Mouse (Mus musculus) heart, adult 9 months (tissue): Measurements from ENCODE around the gene Syne1.

ENCODE experiments used
- DNase-seq, 2 experiments: peaks; one replicate each; pipeline ENCODE4 v3.0.0; 2022; ENCODE audit warnings: low spot score in 2 of 2

Gene Syne1

GRCm38 (mm10) chr10:5305555-5305954, 245.7 kb downstream of the Syne1 start:
- peak; percentile 24 to 38 for DNase-seq

GRCm38 (mm10) chr10:5295291-5295891, 255.9 kb downstream of the Syne1 start:
- peak in 1 of 2 experiments; percentile 10 for DNase-seq

GRCm38 (mm10) chr10:5289575-5289909, 261.7 kb downstream of the Syne1 start:
- no peak for DNase-seq

- DNase-seq, result peak; percentile 79 to 82
Measured at GRCm38 (mm10) chr10:5288716-5289574, 262.3 kb downstream of the Syne1 start.

- peak; percentile 18 to 31 for DNase-seq
Measured at GRCm38 (mm10) chr10:5288262-5288661, 263.0 kb downstream of the Syne1 start.

GRCm38 (mm10) chr10:5275769-5276168, 275.5 kb downstream of the Syne1 start:
- no peak for DNase-seq

- DNase-seq, result no peak
Measured at GRCm38 (mm10) chr10:5270641-5271040, 280.6 kb downstream of the Syne1 start.

- no peak for DNase-seq
Measured at GRCm38 (mm10) chr10:5264418-5264817, 286.9 kb downstream of the Syne1 start.

- no peak for DNase-seq
Measured at GRCm38 (mm10) chr10:5262636-5263035, 288.6 kb downstream of the Syne1 start.

- DNase-seq, result no peak
Measured at GRCm38 (mm10) chr10:5256686-5257085, 294.6 kb downstream of the Syne1 start.

GRCm38 (mm10) chr10:5253752-5254151, 297.5 kb downstream of the Syne1 start:
- no peak for DNase-seq

- no peak for DNase-seq
Measured at GRCm38 (mm10) chr10:5250702-5251101, 300.6 kb downstream of the Syne1 start.

- DNase-seq, result no peak
Measured at GRCm38 (mm10) chr10:5239680-5240079, 311.6 kb downstream of the Syne1 start.

- no peak for DNase-seq
Measured at GRCm38 (mm10) chr10:5236926-5237325, 314.4 kb downstream of the Syne1 start.

- no peak for DNase-seq
Measured at GRCm38 (mm10) chr10:5236171-5236570, 315.1 kb downstream of the Syne1 start.

GRCm38 (mm10) chr10:5234721-5235501, 316.4 kb downstream of the Syne1 start:
- DNase-seq, result no peak

- DNase-seq, result no peak
Measured at GRCm38 (mm10) chr10:5229129-5229528, 322.2 kb downstream of the Syne1 start.

- peak in 1 of 2 experiments; percentile 25 for DNase-seq
Measured at GRCm38 (mm10) chr10:5227395-5228076, 323.7 kb downstream of the Syne1 start.

- no peak for DNase-seq
Measured at GRCm38 (mm10) chr10:5215943-5216342, 335.3 kb downstream of the Syne1 start.

GRCm38 (mm10) chr10:5207905-5208641, 343.2 kb downstream of the Syne1 start:
- peak; percentile 81 to 89 for DNase-seq

GRCm38 (mm10) chr10:5205977-5206376, 345.3 kb downstream of the Syne1 start:
- no peak for DNase-seq
